Mouse (Mus musculus): ENCODE measurements around the gene Cry1.

GRCm38 (mm10) chr10:85101841-85102240 lies 83.0 kb downstream of the Cry1 start:
- TF ChIP-seq CTCF (IDR thresholded peaks at IDR 0.05; ENCODE audit: control insufficient read depth, insufficient read depth, low read length) (no peak), POLR2A (IDR thresholded peaks at IDR 0.05; ENCODE audit: borderline replicate concordance, control insufficient read depth, low read depth, low read length) (no peak)

Data from bone marrow, adult 2 months (tissue).